Mouse (Mus musculus) mouse trophoblast stem cell (cell line): Measurements from ENCODE around the gene Twist2.

Experiments
- in situ Hi-C, 2 experiments: fragments of 300-500 bp; cut with MseI, MboI; formaldehyde crosslinking; loops; 2 replicates in 1 of 2; 3 replicates in 1 of 2; pipeline ENCODE4 v1.15.1; 2025

Gene Twist2

GRCm38 (mm10) chr1:91816571-91816970 lies 15.3 kb downstream of the Twist2 start:
- in situ Hi-C loops: no loop called here

- in situ Hi-C loops: no loop called here
Observed at GRCm38 (mm10) chr1:91819237-91819636, 18.0 kb downstream of the Twist2 start.

- in situ Hi-C loops: no loop called here
Observed at GRCm38 (mm10) chr1:91820531-91820930, 19.3 kb downstream of the Twist2 start.

DNA sequence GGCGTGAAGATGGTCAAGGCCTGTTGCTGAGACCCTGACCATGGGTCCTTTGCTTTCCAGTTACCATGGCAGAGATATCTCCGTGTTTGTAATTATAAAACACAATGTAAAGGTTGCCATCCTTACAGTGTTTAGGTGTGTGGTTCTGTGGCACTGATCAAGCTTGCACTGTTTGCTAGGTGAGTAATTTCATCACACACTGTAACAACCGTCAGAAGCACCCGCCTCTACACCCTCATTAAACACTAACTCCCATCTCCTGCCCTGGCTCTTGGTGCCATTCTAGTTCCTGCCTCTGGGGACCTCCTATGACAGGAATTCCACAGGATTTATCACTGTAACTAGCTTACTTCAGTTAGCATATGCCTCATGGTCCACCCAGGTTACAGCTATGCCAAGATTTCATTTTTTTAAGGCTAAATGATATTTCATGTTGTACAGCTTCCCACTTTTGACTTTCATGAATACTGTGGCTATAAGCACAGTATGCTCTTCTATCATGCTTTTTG lies 21.1 kb downstream of the Twist2 start:
- in situ Hi-C loops: no loop called here

DNA sequence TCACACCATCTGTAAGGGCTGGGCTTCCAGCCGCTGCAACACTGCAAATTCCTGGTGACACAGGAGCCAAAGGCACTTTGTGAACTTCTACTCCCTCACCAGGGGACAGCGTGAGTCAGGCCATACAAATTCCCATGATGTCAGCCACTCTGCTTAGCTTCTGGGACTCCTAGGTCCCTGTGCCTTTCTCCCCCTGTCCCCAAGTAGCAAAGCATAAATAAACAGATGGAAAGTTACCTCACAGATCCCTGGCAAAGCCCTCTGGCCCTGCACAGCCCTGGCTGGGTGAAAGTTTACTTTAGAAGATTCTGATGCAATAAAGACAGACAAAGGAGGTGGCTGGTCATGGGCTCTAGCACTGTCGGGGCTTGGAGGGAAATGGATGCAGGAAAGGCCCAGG lies 22.3 kb downstream of the Twist2 start:
- in situ Hi-C loops: no loop called here

GRCm38 (mm10) chr1:91823951-91824350 lies 22.7 kb downstream of the Twist2 start:
- in situ Hi-C loops: no loop called here

- in situ Hi-C loops: no loop called here
Observed at GRCm38 (mm10) chr1:91825261-91825660, 24.0 kb downstream of the Twist2 start.

DNA sequence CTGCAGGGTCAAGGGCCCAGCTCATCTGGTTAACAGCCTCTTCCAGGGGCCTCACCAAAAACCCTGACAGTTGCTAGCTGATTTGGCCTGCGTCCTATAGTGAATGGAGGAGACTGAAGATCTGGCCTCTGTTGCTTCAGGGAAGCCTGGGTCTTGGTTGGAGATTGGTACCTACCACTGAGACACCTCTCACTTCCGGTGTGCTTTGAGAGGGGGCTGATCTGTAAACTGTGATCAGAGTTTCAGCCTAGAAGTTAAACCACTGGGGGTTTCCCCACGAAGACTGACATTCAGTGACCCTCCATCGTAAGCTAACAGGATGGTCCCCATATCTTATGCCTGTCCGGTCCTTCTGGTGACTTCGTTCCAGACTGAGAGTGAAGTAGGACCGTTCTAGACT lies 30.7 kb downstream of the Twist2 start:
- in situ Hi-C loops: no loop called here

GRCm38 (mm10) chr1:91839557-91839956 lies 38.3 kb downstream of the Twist2 start:
- in situ Hi-C loops: no loop called here

DNA sequence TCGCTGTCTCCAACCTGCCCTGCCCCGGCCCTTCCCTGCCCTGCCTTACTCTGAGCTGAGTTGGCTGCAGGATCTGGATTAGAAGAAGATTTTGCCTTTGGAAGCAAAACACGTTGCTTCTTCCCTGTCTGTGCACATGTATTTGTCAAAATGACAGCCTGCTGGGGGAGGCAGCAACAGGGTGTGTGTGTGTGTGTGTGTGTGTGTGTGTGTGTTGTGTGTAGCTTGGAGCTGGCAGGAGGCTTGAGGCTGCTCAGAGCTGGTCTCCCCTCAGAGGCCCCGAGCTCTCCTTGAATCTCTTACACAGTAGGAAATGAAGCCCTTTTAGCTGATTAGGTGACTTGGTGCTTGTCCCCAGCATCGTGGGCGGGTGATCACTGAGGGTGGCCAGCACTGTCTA lies 38.7 kb downstream of the Twist2 start:
- in situ Hi-C loops: no loop called here

GRCm38 (mm10) chr1:91844236-91844635 lies 43.0 kb downstream of the Twist2 start:
- in situ Hi-C loops: no loop called here

DNA sequence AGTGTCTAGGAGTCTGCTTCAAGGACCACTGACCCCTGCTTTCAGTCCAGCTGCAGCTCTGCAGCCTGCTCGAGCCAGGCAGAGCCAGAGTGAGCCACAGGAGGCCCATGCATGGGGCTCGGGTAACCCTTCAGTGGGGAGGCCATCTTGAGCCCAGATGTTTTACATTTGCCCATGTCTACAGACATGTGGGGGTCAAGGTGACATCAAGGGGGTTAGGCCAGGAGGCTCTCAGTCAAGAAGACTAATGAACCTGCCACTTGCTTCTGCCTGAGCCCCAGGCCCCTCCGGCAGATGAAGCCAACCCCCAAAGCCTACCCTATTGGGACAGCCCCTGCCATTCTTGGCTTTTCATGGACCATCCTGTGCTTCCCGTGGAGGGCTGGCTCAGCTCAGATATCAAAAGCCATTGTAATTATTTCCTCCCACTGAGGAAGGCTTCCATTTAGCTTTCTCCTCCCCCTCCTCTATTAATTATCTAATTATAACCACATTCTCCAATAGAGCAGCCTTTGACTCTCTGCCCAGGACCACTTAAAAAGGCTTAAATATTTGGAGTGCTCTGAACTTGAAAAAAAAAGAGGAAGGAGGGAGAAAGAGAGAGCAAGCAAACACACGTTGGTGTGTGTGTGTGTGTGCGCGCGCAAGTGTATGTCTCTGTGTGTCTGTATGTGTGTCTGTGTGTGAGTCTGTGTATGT lies 43.6 kb downstream of the Twist2 start:
- in situ Hi-C loops: no loop called here

DNA sequence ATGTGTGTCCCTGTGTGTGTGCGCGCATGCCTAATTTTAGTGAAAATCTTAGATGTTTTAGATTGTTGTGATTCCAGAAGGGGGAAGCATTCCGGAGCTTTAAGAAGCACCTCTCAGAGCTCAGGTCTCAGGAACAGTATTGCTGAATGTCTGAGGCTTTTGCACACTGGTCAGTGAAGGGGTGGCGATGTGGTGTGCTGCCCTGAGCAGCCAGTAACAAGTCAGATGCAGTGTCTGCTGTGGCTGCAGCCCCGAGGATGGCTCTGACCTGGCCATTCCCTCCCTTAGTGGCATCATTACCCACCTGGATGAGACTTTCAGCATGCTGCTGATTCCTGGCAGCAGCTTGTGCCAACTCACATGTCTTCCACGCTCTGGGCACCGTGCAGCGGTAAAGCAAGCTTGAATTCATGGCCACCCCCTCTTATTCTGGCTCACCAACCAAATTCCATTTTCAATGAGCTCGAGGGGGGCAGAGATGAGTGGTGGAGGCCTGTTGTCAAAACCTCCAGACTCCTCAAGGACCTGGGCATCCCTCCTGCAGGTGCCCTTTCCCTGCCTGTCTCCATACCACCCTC lies 44.2 kb downstream of the Twist2 start:
- in situ Hi-C loops: no loop called here

DNA sequence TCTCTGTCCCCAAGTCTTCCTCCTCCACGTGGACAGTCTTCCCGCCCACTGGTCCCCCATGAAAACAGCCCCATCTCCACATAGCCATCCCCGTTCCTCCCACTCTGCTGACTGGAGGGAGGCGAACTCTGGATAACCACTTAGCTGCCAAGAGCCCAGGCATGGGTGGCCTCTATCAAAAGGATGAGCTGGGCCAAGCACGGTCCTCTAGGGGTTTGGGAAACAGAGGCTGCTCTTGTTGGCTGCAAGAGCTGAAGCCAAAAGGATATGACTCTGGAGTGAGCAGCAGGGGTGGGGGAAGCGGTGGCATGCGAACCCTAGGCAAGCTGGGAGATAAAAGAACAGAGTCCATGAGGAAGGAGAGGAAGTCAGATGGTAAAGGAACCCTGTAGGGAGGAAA lies 50.0 kb downstream of the Twist2 start:
- in situ Hi-C loops: no loop called here

GRCm38 (mm10) chr1:91856771-91857664 lies 55.8 kb downstream of the Twist2 start:
- in situ Hi-C loops: no loop called here

- in situ Hi-C loops: no loop called here
Observed at GRCm38 (mm10) chr1:91858101-91858790, 57.0 kb downstream of the Twist2 start.

DNA sequence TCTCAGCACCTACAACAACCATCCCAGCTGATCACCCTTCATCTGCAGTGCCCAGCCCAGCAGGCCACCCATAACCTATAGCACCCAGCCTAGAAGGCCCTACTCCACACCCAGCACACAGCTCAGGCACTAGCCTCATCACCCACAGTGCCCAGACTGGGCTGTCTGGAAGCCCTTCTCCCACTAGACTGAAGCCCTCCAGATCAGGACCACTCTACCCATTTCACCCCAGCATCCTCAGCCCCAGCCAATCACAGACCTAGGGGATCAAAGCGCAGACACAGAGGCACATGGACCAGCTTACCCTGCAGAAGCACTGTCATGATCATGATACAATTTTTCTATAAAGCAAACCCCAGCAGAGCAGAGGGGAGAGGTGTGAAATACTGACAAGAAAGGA lies 57.6 kb downstream of the Twist2 start:
- in situ Hi-C loops: no loop called here

GRCm38 (mm10) chr1:91861511-91861910 lies 60.2 kb downstream of the Twist2 start:
- in situ Hi-C loops: no loop called here

- in situ Hi-C loops: no loop called here
Observed at GRCm38 (mm10) chr1:91866001-91866400, 64.7 kb downstream of the Twist2 start.

DNA sequence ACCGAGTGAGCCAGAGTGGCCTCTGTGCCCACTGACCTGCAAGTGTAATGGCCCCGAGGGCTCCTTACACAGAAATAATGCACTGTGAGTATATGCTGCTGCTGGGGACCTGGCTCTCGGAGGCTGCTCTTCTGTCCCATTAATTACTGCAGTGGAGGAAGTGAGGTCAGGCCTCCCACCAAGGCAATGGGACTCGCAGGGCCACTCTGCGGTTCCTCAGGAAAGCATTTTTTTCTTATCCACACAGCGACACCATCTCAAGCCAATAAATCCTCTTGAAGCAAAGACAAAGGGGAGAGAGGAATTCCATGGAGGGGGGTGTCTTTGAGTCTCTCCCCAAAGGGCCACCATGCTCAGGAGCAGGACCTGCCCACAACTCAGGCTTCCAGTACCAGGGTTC lies 69.8 kb downstream of the Twist2 start:
- in situ Hi-C loops: no loop called here

- in situ Hi-C loops: no loop called here
Observed at GRCm38 (mm10) chr1:91872388-91873059, 71.3 kb downstream of the Twist2 start.
